Mouse (Mus musculus) A20 (cell line): ENCODE measurements around the gene Glra4.
"Not testable (repeated sequence)": the region's sequence is repeated elsewhere in the genome, so short reads cannot be mapped to it uniquely, and the experiment has no call there.

Experiments
- DNase-seq: peaks from one replicate; pipeline ENCODE4 v3.0.0-alpha.2; 2011; ENCODE audit warnings: low read depth, low spot score

Glra4 gene

GRCm38 (mm10) chrX:136732016-136732415 is 47.9 kb downstream of the Glra4 start:
- no peak for DNase-seq

GRCm38 (mm10) chrX:136714742-136715474 is 65.0 kb downstream of the Glra4 start:
- DNase-seq = not testable (repeated sequence)

GRCm38 (mm10) chrX:136708782-136709181 is 71.2 kb downstream of the Glra4 start:
- no peak for DNase-seq

DNA sequence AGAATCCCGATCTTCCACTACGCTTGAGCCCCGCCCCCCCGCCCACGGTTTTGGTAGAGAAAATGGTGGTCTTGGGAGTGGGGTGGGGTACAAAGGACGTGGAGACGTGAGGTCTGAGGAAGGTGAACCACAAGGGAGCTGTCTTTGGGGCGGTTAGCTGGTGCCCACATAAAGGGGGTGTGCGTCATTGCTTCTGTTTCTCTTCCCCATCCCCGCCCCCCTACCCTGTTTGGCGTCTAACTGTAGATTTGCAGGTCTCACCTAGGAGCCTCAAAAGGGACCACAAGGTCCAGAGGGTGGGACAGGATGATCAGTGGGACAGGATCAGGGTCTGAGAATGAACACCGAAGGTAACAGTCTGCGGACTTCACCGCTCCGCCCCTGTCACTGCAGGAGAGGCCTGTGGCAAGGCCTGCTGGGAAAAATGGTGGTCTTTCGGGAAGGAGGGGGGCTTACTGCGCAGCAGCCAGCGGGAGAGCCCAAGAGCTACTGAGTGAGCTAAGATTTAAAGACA is 71.7 kb downstream of the Glra4 start:
- no peak for DNase-seq
